Mouse (Mus musculus): ENCODE measurements around the gene Lexm. TPM values are rescaled to one million over a fixed set of nuclear protein-coding genes. Genes with fewer than 3 reads are reported as not detected.

Lexm gene
- polyA plus RNA-seq, 1 experiment from 2014 or later: 0.48 TPM

GRCm38 (mm10) chr4:106593636-106594035 lies 23.4 kb downstream of the Lexm start:
- Histone ChIP-seq H3K9me3 (replicated peaks; ENCODE audit: control insufficient read depth, low read length) (no peaks in the 10 kb centered on the region), H3K9ac (replicated peaks; ENCODE audit: low read length) (no peak overlapping the region), H3K4me3 (ENCODE audit: low read depth, low read length) (no peak overlapping the region), H3K36me3 (replicated peaks; ENCODE audit: control insufficient read depth, insufficient read depth, low read depth, low read length) (no peaks in the 10 kb centered on the region; the same call in none of the 2 replicates), H3K4me1 (ENCODE audit: control insufficient read depth, insufficient read depth, low read length) (no peaks in the 10 kb centered on the region), H3K27ac (replicated peaks; ENCODE audit: low read depth, low read length) (no peak overlapping the region), H3K4me2 (ENCODE audit: low read depth, low read length) (no peak overlapping the region), H3K27me3 (ENCODE audit: control insufficient read depth, insufficient read depth, low read length) (no peaks in the 10 kb centered on the region)
- DNase-seq (ENCODE audit: low spot score): no peak
- no peak for ATAC-seq (replicated peaks; ENCODE audit: insufficient number of reproducible peaks, low FRiP score, low TSS enrichment, low read depth)
- 63% methylated on average over 7 of the region's 7 CpGs for WGBS

GRCm38 (mm10) chr4:106590871-106591270 lies 26.2 kb downstream of the Lexm start:
- H3K4me3 ChIP-seq (ENCODE audit: low read depth, low read length): no peak overlapping the region
- H3K27ac ChIP-seq (replicated peaks; ENCODE audit: low read depth, low read length): no peak overlapping the region
- H3K9me3 ChIP-seq (replicated peaks; ENCODE audit: control insufficient read depth, low read length): no peaks in the 10 kb centered on the region
- no peak for ATAC-seq (replicated peaks; ENCODE audit: insufficient number of reproducible peaks, low FRiP score, low TSS enrichment, low read depth)
- 92% methylated on average over 9 of the region's 9 CpGs for WGBS
- H3K9ac ChIP-seq (replicated peaks; ENCODE audit: low read length): no peak overlapping the region
- no peak overlapping the region for H3K4me2 ChIP-seq (ENCODE audit: low read depth, low read length)
- no peak for DNase-seq (ENCODE audit: low spot score)
- H3K4me1 ChIP-seq (ENCODE audit: control insufficient read depth, insufficient read depth, low read length): no peaks in the 10 kb centered on the region
- peaks cover 3% of the 10 kb centered on the region for H3K36me3 ChIP-seq (replicated peaks; ENCODE audit: control insufficient read depth, insufficient read depth, low read depth, low read length)
- H3K27me3 ChIP-seq (ENCODE audit: control insufficient read depth, insufficient read depth, low read length): no peaks in the 10 kb centered on the region

- Histone ChIP-seq H3K9ac (replicated peaks; ENCODE audit: low read length) (no peak overlapping the region), H3K9me3 (replicated peaks; ENCODE audit: control insufficient read depth, low read length) (no peaks in the 10 kb centered on the region), H3K4me2 (ENCODE audit: low read depth, low read length) (no peak overlapping the region), H3K36me3 (replicated peaks; ENCODE audit: control insufficient read depth, insufficient read depth, low read depth, low read length) (peaks cover 3% of the 10 kb centered on the region), H3K4me3 (ENCODE audit: low read depth, low read length) (no peak overlapping the region), H3K27ac (replicated peaks; ENCODE audit: low read depth, low read length) (no peak overlapping the region), H3K4me1 (ENCODE audit: control insufficient read depth, insufficient read depth, low read length) (no peaks in the 10 kb centered on the region), H3K27me3 (ENCODE audit: control insufficient read depth, insufficient read depth, low read length) (no peaks in the 10 kb centered on the region)
- DNase-seq (ENCODE audit: low spot score) (no peak), ATAC-seq (replicated peaks; ENCODE audit: insufficient number of reproducible peaks, low FRiP score, low TSS enrichment, low read depth) (no peak)
- 77% methylated on average over 9 of the region's 9 CpGs for WGBS
Observed at GRCm38 (mm10) chr4:106590142-106590541, 26.9 kb downstream of the Lexm start.

- Histone ChIP-seq H3K27ac (replicated peaks; ENCODE audit: low read depth, low read length) (no peak overlapping the region), H3K4me3 (ENCODE audit: low read depth, low read length) (no peak overlapping the region), H3K4me1 (ENCODE audit: control insufficient read depth, insufficient read depth, low read length) (no peaks in the 10 kb centered on the region), H3K9ac (replicated peaks; ENCODE audit: low read length) (no peak overlapping the region), H3K9me3 (replicated peaks; ENCODE audit: control insufficient read depth, low read length) (no peaks in the 10 kb centered on the region), H3K27me3 (ENCODE audit: control insufficient read depth, insufficient read depth, low read length) (no peaks in the 10 kb centered on the region), H3K36me3 (replicated peaks; ENCODE audit: control insufficient read depth, insufficient read depth, low read depth, low read length) (peaks cover 4% of the 10 kb centered on the region), H3K4me2 (ENCODE audit: low read depth, low read length) (no peak overlapping the region)
- ATAC-seq (replicated peaks; ENCODE audit: insufficient number of reproducible peaks, low FRiP score, low TSS enrichment, low read depth) (no peak), DNase-seq (ENCODE audit: low spot score) (no peak)
- 92% methylated on average over 6 of the region's 6 CpGs for WGBS
Observed at GRCm38 (mm10) chr4:106587075-106587474, 30.0 kb downstream of the Lexm start.

GRCm38 (mm10) chr4:106584665-106585064 lies 32.4 kb downstream of the Lexm start:
- Histone ChIP-seq H3K4me1 (ENCODE audit: control insufficient read depth, insufficient read depth, low read length) (no peaks in the 10 kb centered on the region), H3K36me3 (replicated peaks; ENCODE audit: control insufficient read depth, insufficient read depth, low read depth, low read length) (peaks cover 5% of the 10 kb centered on the region), H3K27ac (replicated peaks; ENCODE audit: low read depth, low read length) (no peak overlapping the region), H3K27me3 (ENCODE audit: control insufficient read depth, insufficient read depth, low read length) (no peaks in the 10 kb centered on the region), H3K4me3 (ENCODE audit: low read depth, low read length) (no peak overlapping the region), H3K9me3 (replicated peaks; ENCODE audit: control insufficient read depth, low read length) (no peaks in the 10 kb centered on the region), H3K9ac (replicated peaks; ENCODE audit: low read length) (no peak overlapping the region), H3K4me2 (ENCODE audit: low read depth, low read length) (no peak overlapping the region)
- 89% methylated on average over 4 of the region's 4 CpGs for WGBS
- no peak for ATAC-seq (replicated peaks; ENCODE audit: insufficient number of reproducible peaks, low FRiP score, low TSS enrichment, low read depth)
- no peak for DNase-seq (ENCODE audit: low spot score)

- Histone ChIP-seq H3K4me3 (ENCODE audit: low read depth, low read length) (no peak overlapping the region), H3K27ac (replicated peaks; ENCODE audit: low read depth, low read length) (no peak overlapping the region), H3K27me3 (ENCODE audit: control insufficient read depth, insufficient read depth, low read length) (no peaks in the 10 kb centered on the region), H3K4me1 (ENCODE audit: control insufficient read depth, insufficient read depth, low read length) (no peaks in the 10 kb centered on the region), H3K9me3 (replicated peaks; ENCODE audit: control insufficient read depth, low read length) (no peaks in the 10 kb centered on the region), H3K9ac (replicated peaks; ENCODE audit: low read length) (no peak overlapping the region), H3K36me3 (replicated peaks; ENCODE audit: control insufficient read depth, insufficient read depth, low read depth, low read length) (peaks cover 10% of the 10 kb centered on the region), H3K4me2 (ENCODE audit: low read depth, low read length) (no peak overlapping the region)
- no peak for DNase-seq (ENCODE audit: low spot score)
- WGBS: 89% methylated on average over 12 of the region's 12 CpGs
- ATAC-seq (replicated peaks; ENCODE audit: insufficient number of reproducible peaks, low FRiP score, low TSS enrichment, low read depth): no peak
Observed at GRCm38 (mm10) chr4:106582428-106583153, 34.5 kb downstream of the Lexm start.

GRCm38 (mm10) chr4:106581865-106582204 lies 35.2 kb downstream of the Lexm start:
- Histone ChIP-seq H3K4me1 (ENCODE audit: control insufficient read depth, insufficient read depth, low read length) (no peaks in the 10 kb centered on the region), H3K4me2 (ENCODE audit: low read depth, low read length) (no peak overlapping the region), H3K9ac (replicated peaks; ENCODE audit: low read length) (no peak overlapping the region), H3K4me3 (ENCODE audit: low read depth, low read length) (no peak overlapping the region), H3K27ac (replicated peaks; ENCODE audit: low read depth, low read length) (no peak overlapping the region), H3K27me3 (ENCODE audit: control insufficient read depth, insufficient read depth, low read length) (no peaks in the 10 kb centered on the region), H3K9me3 (replicated peaks; ENCODE audit: control insufficient read depth, low read length) (no peaks in the 10 kb centered on the region), H3K36me3 (replicated peaks; ENCODE audit: control insufficient read depth, insufficient read depth, low read depth, low read length) (peaks cover 10% of the 10 kb centered on the region)
- WGBS: 90% methylated on average over 15 of the region's 15 CpGs
- ATAC-seq (replicated peaks; ENCODE audit: insufficient number of reproducible peaks, low FRiP score, low TSS enrichment, low read depth): no peak
- DNase-seq (ENCODE audit: low spot score): no peak

- 88% methylated on average over 14 of the region's 14 CpGs for WGBS
- Histone ChIP-seq H3K27ac (replicated peaks; ENCODE audit: low read depth, low read length) (no peak overlapping the region), H3K36me3 (replicated peaks; ENCODE audit: control insufficient read depth, insufficient read depth, low read depth, low read length) (peaks cover 8% of the 10 kb centered on the region)
Observed at GRCm38 (mm10) chr4:106581176-106581864, 35.7 kb downstream of the Lexm start.

More at GRCm38 (mm10) chr4:106581176-106581864, 35.7 kb downstream of the Lexm start:
- Histone ChIP-seq H3K9me3 (replicated peaks; ENCODE audit: control insufficient read depth, low read length) (no peaks in the 10 kb centered on the region), H3K9ac (replicated peaks; ENCODE audit: low read length) (no peak overlapping the region), H3K4me2 (ENCODE audit: low read depth, low read length) (no peak overlapping the region), H3K27me3 (ENCODE audit: control insufficient read depth, insufficient read depth, low read length) (no peaks in the 10 kb centered on the region), H3K4me1 (ENCODE audit: control insufficient read depth, insufficient read depth, low read length) (no peaks in the 10 kb centered on the region), H3K4me3 (ENCODE audit: low read depth, low read length) (no peak overlapping the region)
- no peak for DNase-seq (ENCODE audit: low spot score)
- no peak for ATAC-seq (replicated peaks; ENCODE audit: insufficient number of reproducible peaks, low FRiP score, low TSS enrichment, low read depth)

Measured in embryonic facial prominence, embryonic 11.5 days (tissue).